Mouse (Mus musculus): ENCODE data around the gene Wdr5b.
"Not testable (repeated sequence)": the region's sequence is repeated elsewhere in the genome, so short reads cannot be mapped to it uniquely, and the experiment has no call there.

Wdr5b gene

GRCm38 (mm10) chr16:36040640-36041624 lies at the start of gene Wdr5b:
Gene Wdr5b, plus strand, starts transcription at chr16:36041190.
- DNase-seq: peak; percentile 89 to 94

- no peak for DNase-seq
Observed at GRCm38 (mm10) chr16:35992391-35992790, 48.6 kb upstream of the Wdr5b start.

- DNase-seq: no peak
Observed at GRCm38 (mm10) chr16:35993316-35993715, 47.7 kb upstream of the Wdr5b start.

GRCm38 (mm10) chr16:35998852-35999251 lies 42.1 kb upstream of the Wdr5b start:
- not testable (repeated sequence) for DNase-seq

GRCm38 (mm10) chr16:36008396-36008795 lies 32.6 kb upstream of the Wdr5b start:
- no peak for DNase-seq

GRCm38 (mm10) chr16:36016335-36016734 lies 24.7 kb upstream of the Wdr5b start:
- no peak for DNase-seq

- not testable (repeated sequence) for DNase-seq
Observed at GRCm38 (mm10) chr16:36028120-36028519, 12.9 kb upstream of the Wdr5b start.

- no peak for DNase-seq
Observed at GRCm38 (mm10) chr16:36041625-36042020, 633 bp downstream of the Wdr5b start.

- DNase-seq: no peak
Observed at GRCm38 (mm10) chr16:36043073-36043472, 2.1 kb downstream of the Wdr5b start.

GRCm38 (mm10) chr16:36043964-36044363 lies 3.0 kb downstream of the Wdr5b start:
- DNase-seq: no peak

GRCm38 (mm10) chr16:36047538-36047937 lies 6.5 kb downstream of the Wdr5b start:
- no peak for DNase-seq

GRCm38 (mm10) chr16:36051491-36051890 lies 10.5 kb downstream of the Wdr5b start:
- no peak for DNase-seq

- DNase-seq: no peak
Observed at GRCm38 (mm10) chr16:36053524-36054275, 12.7 kb downstream of the Wdr5b start.

GRCm38 (mm10) chr16:36054920-36055319 lies 13.9 kb downstream of the Wdr5b start:
- no peak for DNase-seq

- no peak for DNase-seq
Observed at GRCm38 (mm10) chr16:36056416-36056815, 15.4 kb downstream of the Wdr5b start.

GRCm38 (mm10) chr16:36057933-36058475 lies 17.0 kb downstream of the Wdr5b start:
- DNase-seq: no peak

- not testable (repeated sequence) for DNase-seq
Observed at GRCm38 (mm10) chr16:36062534-36062933, 21.5 kb downstream of the Wdr5b start.

GRCm38 (mm10) chr16:36063315-36063714 lies 22.3 kb downstream of the Wdr5b start:
- no peak for DNase-seq

GRCm38 (mm10) chr16:36064904-36065303 lies 23.9 kb downstream of the Wdr5b start:
- no peak for DNase-seq

GRCm38 (mm10) chr16:36067694-36068093 lies 26.7 kb downstream of the Wdr5b start:
- no peak for DNase-seq

GRCm38 (mm10) chr16:36068356-36068755 lies 27.4 kb downstream of the Wdr5b start:
- no peak for DNase-seq

- no peak for DNase-seq
Observed at GRCm38 (mm10) chr16:36069819-36070575, 29.0 kb downstream of the Wdr5b start.

- no peak for DNase-seq
Observed at GRCm38 (mm10) chr16:36071071-36071449, 30.1 kb downstream of the Wdr5b start.
